Mouse (Mus musculus) frontal cortex, postnatal 14 days (tissue): ENCODE measurements around the gene Tapbpl.

ENCODE experiments used
- DNase-seq, 2 experiments: peaks; one replicate each; pipeline ENCODE4 v3.0.0; 2022; ENCODE audit warnings: low spot score in 2 of 2

The Tapbpl gene

GRCm38 (mm10) chr6:125197166-125197565 lies 34.5 kb downstream of the Tapbpl start:
- no peak for DNase-seq

GRCm38 (mm10) chr6:125196301-125196700 lies 35.4 kb downstream of the Tapbpl start:
- no peak for DNase-seq

GRCm38 (mm10) chr6:125195541-125196075 lies 36.1 kb downstream of the Tapbpl start:
- DNase-seq, result no peak

GRCm38 (mm10) chr6:125193390-125193789 lies 38.3 kb downstream of the Tapbpl start:
- DNase-seq, result no peak

GRCm38 (mm10) chr6:125192841-125193240 lies 38.8 kb downstream of the Tapbpl start:
- DNase-seq, result no peak

- DNase-seq, result peak; percentile 87 to 88
Measured at GRCm38 (mm10) chr6:125192016-125192714, 39.5 kb downstream of the Tapbpl start.

GRCm38 (mm10) chr6:125191332-125192015 lies 40.2 kb downstream of the Tapbpl start, which contains the start of the genes Ncapd2 and Mrpl51:
TSS of gene Ncapd2 (minus strand) at chr6:125191701.
TSS of gene Mrpl51 (plus strand) at chr6:125191801.
- peak; percentile 95 to 98 for DNase-seq

- DNase-seq, result no peak
Measured at GRCm38 (mm10) chr6:125190816-125191215, 40.8 kb downstream of the Tapbpl start.

GRCm38 (mm10) chr6:125186203-125186602 lies 45.5 kb downstream of the Tapbpl start:
- no peak for DNase-seq

- no peak for DNase-seq
Measured at GRCm38 (mm10) chr6:125182133-125182532, 49.5 kb downstream of the Tapbpl start.

- no peak for DNase-seq
Measured at GRCm38 (mm10) chr6:125179601-125180000, 52.1 kb downstream of the Tapbpl start.

GRCm38 (mm10) chr6:125175469-125175868 lies 56.2 kb downstream of the Tapbpl start:
- DNase-seq, result no peak
